ENCODE assay signal across 22 mouse cellular contexts in the genomic region with DNA sequence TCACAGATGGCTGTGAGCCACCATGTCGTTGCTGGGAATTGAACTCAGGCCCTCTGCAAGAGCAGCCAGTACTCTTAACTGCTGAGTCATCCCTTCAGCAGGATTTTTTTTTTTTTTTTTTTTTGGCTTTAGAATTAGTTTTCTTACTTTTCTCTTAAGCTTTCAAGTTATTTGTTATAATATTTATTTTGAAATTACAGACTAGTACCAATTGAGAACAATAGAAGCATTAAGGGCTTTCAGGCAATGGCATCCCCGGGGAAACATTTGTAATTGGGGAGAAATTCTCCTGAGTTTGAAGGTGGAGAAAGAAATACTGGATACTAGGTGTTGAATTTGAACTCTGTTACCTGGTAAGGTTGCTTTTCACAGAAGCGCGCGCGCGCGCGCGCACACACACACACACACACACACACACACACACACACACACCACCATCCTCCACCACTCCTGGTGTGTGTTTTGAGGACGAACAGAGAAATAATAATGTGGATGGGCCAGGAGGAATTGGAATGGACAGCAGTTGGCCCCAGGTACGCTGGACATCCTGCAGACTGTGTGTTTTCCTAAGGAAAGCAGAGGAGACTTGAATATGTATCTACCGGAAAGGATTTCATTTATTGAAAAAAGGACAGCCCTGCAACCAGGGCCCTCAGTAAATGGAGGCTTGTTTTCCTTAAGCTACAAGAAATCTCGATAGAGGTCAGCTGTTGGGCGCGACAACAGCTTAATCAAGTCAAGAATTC. TPM values are rescaled to one million over a fixed set of nuclear protein-coding genes. Genes with fewer than 3 reads are reported as not detected.
DNase-seq lines count a peak whose midpoint lies in the region; ATAC-seq and TF ChIP-seq lines count a peak whose summit lies in the region.
"Had no signal": no experiment of that assay in that cellular context is flagged by ENCODE, and none has a peak within 500 bp of the region (broad histone marks: within the 10 kb centered on the region; RNA-seq: fewer than 3 reads in every experiment).

No protein-coding gene starts in this region.

- TF ChIP-seq RAD21 in MEL (IDR thresholded peaks at IDR 0.05; ENCODE audit: low read depth, low read length): no peak

- H3K4me1 ChIP-seq in lung, embryonic 14.5 days (ENCODE audit: insufficient read depth): peaks cover 5% of the 10 kb centered on the region; the same call in 1 of the 2 replicates
- H3K4me1 ChIP-seq in MEL (ENCODE audit: control insufficient read depth in 1 of 2, insufficient read depth in 2 of 2, low read length in 2 of 2): no peaks in the 10 kb centered on the region
- no peaks in the 10 kb centered on the region; the same call in 1 of the 2 replicates for H3K4me1 ChIP-seq in hindbrain, postnatal 0 days (ENCODE audit: insufficient read depth, low read length)
- H3K4me1 ChIP-seq: liver, embryonic 12.5 days had no signal

- no peak for ATAC-seq in lung, embryonic 14.5 days (ENCODE audit: insufficient read depth)
- no peak for ATAC-seq in hindbrain, postnatal 0 days
- ATAC-seq: activated CD4-positive, CD25-positive, alpha-beta regulatory T cell, adult 4 months; intestine, postnatal 0 days; liver, embryonic 12.5 days; Patski had no signal

- no peak overlapping the region for H3K27ac ChIP-seq in lung, embryonic 14.5 days (ENCODE audit: low read depth)
- H3K27ac ChIP-seq in MEL (ENCODE audit: control insufficient read depth, low read depth, low read length): no peak overlapping the region
- H3K27ac ChIP-seq in hindbrain, postnatal 0 days: no peak overlapping the region
- H3K27ac ChIP-seq: embryonic facial prominence, embryonic 13.5 days; kidney, embryonic 15.5 days; liver, embryonic 12.5 days had no signal

- no peaks in the 10 kb centered on the region for H3K9me3 ChIP-seq in lung, embryonic 14.5 days (ENCODE audit: low read depth, low read length)
- no peaks in the 10 kb centered on the region for H3K9me3 ChIP-seq in MEL (replicated peaks; ENCODE audit: insufficient read depth, low read length)
- H3K9me3 ChIP-seq in hindbrain, postnatal 0 days (ENCODE audit: low read length): no peaks in the 10 kb centered on the region
- H3K9me3 ChIP-seq: embryonic facial prominence, embryonic 13.5 days; kidney, embryonic 15.5 days; liver, embryonic 12.5 days had no signal

- no peaks in the 10 kb centered on the region for H3K79me2 ChIP-seq in MEL (ENCODE audit: control insufficient read depth, insufficient read depth, low read length, poor library complexity)

- no peaks in the 10 kb centered on the region for H3K36me3 ChIP-seq in lung, embryonic 14.5 days (ENCODE audit: insufficient read depth)
- H3K36me3 ChIP-seq in MEL (ENCODE audit: control insufficient read depth in 1 of 2, insufficient read depth in 2 of 2, low read length in 2 of 2): no peaks in the 10 kb centered on the region
- H3K36me3 ChIP-seq in hindbrain, postnatal 0 days (ENCODE audit: insufficient read depth, low read length): no peaks in the 10 kb centered on the region
- H3K36me3 ChIP-seq: embryonic facial prominence, embryonic 13.5 days; kidney, embryonic 15.5 days; liver, embryonic 12.5 days had no signal

- TF ChIP-seq EP300 in MEL (IDR thresholded peaks at IDR 0.05; ENCODE audit: low read depth in 1 of 2, low read length in 2 of 2): no peak

- peaks cover 6% of the 10 kb centered on the region for H3K27me3 ChIP-seq in lung, embryonic 14.5 days (ENCODE audit: insufficient read depth, low read length)
- no peaks in the 10 kb centered on the region for H3K27me3 ChIP-seq in MEL (ENCODE audit: control insufficient read depth in 1 of 2, insufficient read depth in 2 of 2, low read length in 2 of 2)
- H3K27me3 ChIP-seq in hindbrain, postnatal 0 days (ENCODE audit: insufficient read depth, low read length): no peaks in the 10 kb centered on the region
- H3K27me3 ChIP-seq: Patski had no signal

- no peak for TF ChIP-seq CTCF in lung, embryonic 14.5 days (IDR thresholded peaks at IDR 0.05; ENCODE audit: low read depth)
- no peak for TF ChIP-seq CTCF in MEL (IDR thresholded peaks at IDR 0.05 in 2 of 3, conservative IDR thresholded peaks at IDR 0.05 in 1 of 3; ENCODE audit: control insufficient read depth in 1 of 3, insufficient read depth in 1 of 3, low read depth in 2 of 3, low read length in 3 of 3, poor library complexity in 1 of 3, severe bottlenecking in 1 of 3)
- TF ChIP-seq CTCF in hindbrain, postnatal 0 days (IDR thresholded peaks at IDR 0.05; ENCODE audit: low read depth): no peak

- H3K4me2 ChIP-seq in lung, embryonic 14.5 days: 0 out of 2 replicates have a peak overlapping the region, but pooled peaks have one; percentile 12
- peak overlapping the region; percentile 24; the same call in 1 of the 2 replicates for H3K4me2 ChIP-seq in hindbrain, postnatal 0 days (ENCODE audit: low read depth, low read length)
- H3K4me2 ChIP-seq: embryonic facial prominence, embryonic 13.5 days; liver, embryonic 12.5 days had no signal

- intact Hi-C loops in heart, postnatal 36 days (cut with DNase I): loop anchor here (5.0 kb wide), 1 partner anchor 137 kb away; no protein-coding TSS in a partner anchor

- no peak for TF ChIP-seq POLR2A in MEL (IDR thresholded peaks at IDR 0.05; ENCODE audit: control insufficient read depth in 1 of 2, insufficient read depth in 1 of 2, low read depth in 1 of 2, low read length in 2 of 2, poor library complexity in 1 of 2)

- DNase-seq in heart, adult 11 months: peak; percentile 72
- DNase-seq in heart, postnatal 36 days: no peak
- DNase-seq in lung, embryonic 14.5 days: no peak
- DNase-seq in lung, postnatal 36 days: no peak
- DNase-seq in MEL (ENCODE audit: low read depth, low spot score): no peak
- DNase-seq in hindbrain, postnatal 0 days (ENCODE audit: low spot score): no peak
- no peak for DNase-seq in gastrocnemius, adult 18-20 months (ENCODE audit: low spot score)
- DNase-seq: adrenal gland, postnatal 10 days; B cell, adult 2 months; cerebellum, postnatal 10 days; gastrocnemius, postnatal 36 days; heart, postnatal 4 days; kidney, postnatal 4 days; layer of hippocampus, adult 9-11 months; right cerebral cortex, postnatal 4 days; thymus, adult 2 months had no signal

- H3K4me3 ChIP-seq in lung, embryonic 14.5 days (ENCODE audit: low read depth, low read length): no peak overlapping the region
- no peak overlapping the region for H3K4me3 ChIP-seq in MEL (ENCODE audit: control insufficient read depth in 1 of 2, insufficient read depth in 1 of 2, low read depth in 2 of 2, low read length in 2 of 2)
- no peak overlapping the region for H3K4me3 ChIP-seq in hindbrain, postnatal 0 days (ENCODE audit: low read length)
- H3K4me3 ChIP-seq: embryonic facial prominence, embryonic 13.5 days; kidney, embryonic 15.5 days; liver, embryonic 12.5 days had no signal

- 94% methylated on average over 16 of the region's 16 CpGs for WGBS in lung, embryonic 14.5 days
- 88% methylated on average over 16 of the region's 16 CpGs for WGBS in hindbrain, postnatal 0 days

- H3K9ac ChIP-seq in lung, embryonic 14.5 days: no peak overlapping the region
- H3K9ac ChIP-seq in MEL (ENCODE audit: control insufficient read depth, low read depth, low read length, poor library complexity, severe bottlenecking): no peak overlapping the region
- H3K9ac ChIP-seq in hindbrain, postnatal 0 days (replicated peaks; ENCODE audit: low read length): no peak overlapping the region
- H3K9ac ChIP-seq: embryonic facial prominence, embryonic 13.5 days; kidney, embryonic 15.5 days; liver, embryonic 12.5 days had no signal

TF ChIP-seq in MEL, 35 proteins besides CTCF, POLR2A, EP300 and RAD21:
- TF ChIP-seq CHD2 (IDR thresholded peaks at IDR 0.05; ENCODE audit: low read length) (no peak), UBTF (IDR thresholded peaks at IDR 0.05; ENCODE audit: borderline replicate concordance, insufficient read depth, low read depth, low read length) (no peak), BHLHE40 (IDR thresholded peaks at IDR 0.05; ENCODE audit: borderline replicate concordance, low read depth, low read length) (no peak), RCOR1 (IDR thresholded peaks at IDR 0.05; ENCODE audit: low read depth, low read length) (no peak), ZNF384 (IDR thresholded peaks at IDR 0.05; ENCODE audit: low read depth, low read length) (peak; percentile 37), GABPA (IDR thresholded peaks at IDR 0.05; ENCODE audit: low read depth, low read length) (no peak)

RNA-seq across cellular contexts. Expression of a gene that starts 1.7 kb away (rescaled TPM):
- 10 to 100 TPM; 40.0 to 48.9 TPM for total RNA-seq in heart, postnatal 36 days (2021)
- 5.6 and 6.9 TPM in 2 replicates for polyA plus RNA-seq in lung, embryonic 14.5 days (2014; fragmentation: Nextera tagmentation; extraction: Ambion mirVana)
- not detected in 2 replicates for total RNA-seq in MEL (2012; rRNA removed)
- not detected for polyA plus RNA-seq in MEL (2012; ENCODE audit: insufficient read depth in 1 of 2, insufficient read length in 2 of 2, low read depth in 1 of 2, low replicate concordance in 2 of 2, missing spikeins in 1 of 2)
- 9.7 and 18.9 TPM in 2 replicates for total RNA-seq in hindbrain, postnatal 0 days (2014; rRNA removed)
- 1.1 and 1.2 TPM in 2 replicates for polyA plus RNA-seq in hindbrain, postnatal 0 days (2015; fragmentation: Nextera tagmentation; extraction: Ambion mirVana)
- 1 to 10 TPM in 1 of 2 experiments, under 1 TPM in 1; 0.50 to 1.6 TPM for total RNA-seq in gastrocnemius, adult 18-20 months (2021)
- polyA plus RNA-seq: activated CD4-positive, CD25-positive, alpha-beta regulatory T cell, adult 4 months had no signal

RNA-seq across cellular contexts. Expression of a gene that starts 9.8 kb away (rescaled TPM):
- not detected for total RNA-seq in heart, postnatal 36 days (2021)
- 2.3 and 2.6 TPM in 2 replicates for polyA plus RNA-seq in lung, embryonic 14.5 days (2014; fragmentation: Nextera tagmentation; extraction: Ambion mirVana)
- not detected in 2 replicates for total RNA-seq in MEL (2012; rRNA removed)
- under 1 TPM in 1 of 2 experiments, not detected in 1; 0.28 TPM for polyA plus RNA-seq in MEL (2012; ENCODE audit: insufficient read depth in 1 of 2, insufficient read length in 2 of 2, low read depth in 1 of 2, low replicate concordance in 2 of 2, missing spikeins in 1 of 2)
- 0.26 and 0.72 TPM in 2 replicates for total RNA-seq in hindbrain, postnatal 0 days (2014; rRNA removed)
- polyA plus RNA-seq in hindbrain, postnatal 0 days (2015; fragmentation: Nextera tagmentation; extraction: Ambion mirVana): 0.23 and 0.28 TPM in 2 replicates
- total RNA-seq in gastrocnemius, adult 18-20 months (2021): 1 to 10 TPM in 1 of 2 experiments, under 1 TPM in 1; 0.43 to 1.2 TPM
- polyA plus RNA-seq: activated CD4-positive, CD25-positive, alpha-beta regulatory T cell, adult 4 months had no signal
